Mouse (Mus musculus): ENCODE measurements at regions not wholly inside any gene's neighbourhood (a gene's known extent, or its start where the extent isn't known, plus 50 kb on each side); places are given as distances from the start of the nearest gene placed in this dataset.

DNA sequence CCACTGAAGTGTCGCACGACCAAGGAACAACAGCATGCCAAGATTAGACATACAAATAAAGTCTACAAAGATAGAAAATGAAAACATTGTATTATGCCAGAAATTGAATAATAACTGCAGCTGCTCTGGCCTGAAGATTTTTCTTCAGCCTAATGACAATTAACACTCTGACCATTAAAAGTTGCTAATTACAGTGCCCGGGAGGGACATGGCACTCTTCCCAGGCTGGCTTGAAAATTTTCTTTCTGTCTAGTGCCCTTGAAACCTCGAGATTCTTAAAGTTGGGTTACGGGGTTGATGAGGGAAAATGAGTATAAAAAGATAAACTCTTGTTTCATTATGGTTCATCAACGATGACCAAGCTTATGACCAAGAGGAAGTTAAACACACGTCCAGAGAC, 154.9 kb downstream of the Ptpru start:
- no peak for TF ChIP-seq CTCF (IDR thresholded peaks at IDR 0.05)
- no peak for TF ChIP-seq EP300 (IDR thresholded peaks at IDR 0.05)
